Mouse (Mus musculus) naive thymus-derived CD4-positive, alpha-beta T cell, adult 2 months (primary cell): Measurements from ENCODE around the gene Nav2.

ENCODE experiments used
- DNase-seq: peaks from one replicate; pipeline ENCODE4 v3.0.0-alpha.2; 2011; ENCODE audit warnings: low read depth

Nav2 gene

DNA sequence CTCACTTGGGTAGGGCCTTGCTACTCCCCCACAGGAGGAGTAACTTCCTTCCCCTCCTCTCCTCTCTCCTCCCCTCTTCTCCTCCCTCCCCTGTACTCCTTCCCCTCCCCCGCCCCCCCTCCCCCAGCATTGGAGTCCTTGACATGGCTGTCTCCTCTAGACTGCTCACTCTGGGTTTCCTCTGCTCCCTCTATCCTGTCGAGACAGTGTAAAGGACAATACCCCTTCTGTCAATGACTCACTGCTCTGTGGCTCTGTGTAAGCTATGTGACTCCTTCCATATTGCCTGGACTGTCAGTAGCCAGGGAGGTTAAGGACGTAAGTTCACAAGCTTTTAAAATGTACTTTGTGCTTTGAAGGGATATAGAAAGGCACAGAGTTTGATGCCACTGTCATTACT, 460.5 kb downstream of the Nav2 start:
- no peak for DNase-seq

DNA sequence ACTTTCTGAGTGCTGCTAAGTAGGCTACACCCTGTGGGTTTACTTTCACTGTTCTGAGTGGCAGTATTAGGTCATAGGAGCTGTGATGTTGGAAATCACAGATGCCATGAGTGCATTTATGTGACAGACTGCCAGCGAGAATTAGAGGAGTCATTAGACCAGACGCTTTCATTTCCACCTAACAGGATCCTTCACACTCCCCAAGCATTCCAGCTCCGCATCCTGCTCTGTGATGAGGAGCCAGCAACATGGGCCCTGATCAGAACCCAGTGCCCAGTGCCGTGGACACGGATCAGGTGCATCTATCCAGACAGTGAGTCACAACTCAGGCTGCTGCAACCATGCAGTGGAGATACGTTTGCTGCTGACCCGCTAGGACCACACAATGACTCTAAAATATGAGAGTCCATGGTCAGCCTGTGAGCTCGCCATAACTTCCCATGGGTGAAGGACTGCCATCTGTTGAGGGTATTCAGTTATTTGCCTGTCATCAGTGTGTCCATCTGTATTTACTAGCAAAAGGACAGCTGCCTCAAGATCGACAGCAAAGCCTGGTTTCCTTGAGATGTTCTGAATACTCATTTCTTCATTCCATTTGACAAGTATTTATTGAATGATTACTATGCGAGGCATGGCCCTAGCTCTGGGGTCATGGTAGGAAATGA, 461.4 kb downstream of the Nav2 start:
- DNase-seq, result no peak

GRCm38 (mm10) chr7:49371345-49371744, 462.8 kb downstream of the Nav2 start:
- DNase-seq, result no peak

DNA sequence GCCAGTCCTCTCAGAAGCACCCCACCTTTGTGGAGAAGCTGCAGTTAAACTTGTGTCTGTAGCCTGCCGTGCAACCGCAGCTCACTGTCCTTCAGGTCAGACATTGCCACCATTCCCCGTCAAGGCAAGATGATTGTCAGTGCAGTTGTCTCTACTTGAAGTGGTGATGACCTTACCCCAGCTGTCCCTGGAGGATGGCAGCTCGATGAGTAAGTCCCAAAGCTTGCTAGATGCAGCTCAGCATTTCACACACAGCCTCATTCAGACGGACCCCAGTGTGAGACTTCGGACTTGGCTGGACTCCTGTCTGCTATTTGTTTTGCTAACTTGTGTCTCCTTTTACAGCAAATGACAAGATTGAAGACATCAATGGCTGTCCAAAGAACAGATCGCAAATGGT, 463.5 kb downstream of the Nav2 start:
- DNase-seq, result no peak

- DNase-seq, result no peak
Measured at GRCm38 (mm10) chr7:49373173-49373572, 464.7 kb downstream of the Nav2 start.

DNA sequence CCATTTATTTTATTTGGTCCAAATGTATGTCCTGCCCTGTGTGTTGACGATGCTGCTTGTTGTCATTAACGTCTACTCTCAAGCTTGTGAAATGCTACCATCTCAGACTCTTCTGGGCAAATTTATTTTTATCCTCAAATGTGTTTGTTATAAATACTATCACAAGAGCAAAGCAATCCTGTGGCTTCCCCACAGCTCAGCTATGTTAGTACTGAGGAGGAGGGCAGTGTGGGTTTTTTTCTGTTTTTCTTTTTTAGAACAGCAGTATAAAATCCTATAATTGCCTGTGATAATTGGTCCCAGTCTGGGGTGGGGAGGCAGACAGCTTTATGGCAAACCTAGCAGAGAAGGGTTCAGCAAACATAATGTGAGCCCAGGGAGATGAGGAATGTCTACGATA, 465.1 kb downstream of the Nav2 start:
- no peak for DNase-seq

- no peak for DNase-seq
Measured at GRCm38 (mm10) chr7:49375499-49375974, 467.0 kb downstream of the Nav2 start.

GRCm38 (mm10) chr7:49378608-49379007, 470.1 kb downstream of the Nav2 start:
- DNase-seq, result no peak

DNA sequence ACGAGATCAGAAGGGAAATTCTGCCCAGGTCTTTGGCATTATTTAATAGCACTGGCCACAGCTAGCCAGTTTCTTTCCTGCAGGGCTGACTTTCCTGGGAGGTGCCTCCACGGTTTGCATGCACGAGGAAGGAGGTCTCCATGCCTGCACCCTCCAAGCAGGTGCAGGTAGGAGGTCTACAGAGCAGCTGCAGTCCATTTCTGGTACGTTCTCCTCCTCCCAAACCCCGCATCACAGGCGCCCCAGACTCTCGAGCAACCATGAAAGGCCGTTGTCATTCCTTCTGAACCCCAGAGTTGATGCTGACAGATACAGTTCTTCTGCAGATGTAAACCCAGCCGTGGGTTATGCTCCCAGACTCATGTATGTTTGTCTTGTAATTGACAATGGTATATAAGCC, 472.4 kb downstream of the Nav2 start:
- no peak for DNase-seq

DNA sequence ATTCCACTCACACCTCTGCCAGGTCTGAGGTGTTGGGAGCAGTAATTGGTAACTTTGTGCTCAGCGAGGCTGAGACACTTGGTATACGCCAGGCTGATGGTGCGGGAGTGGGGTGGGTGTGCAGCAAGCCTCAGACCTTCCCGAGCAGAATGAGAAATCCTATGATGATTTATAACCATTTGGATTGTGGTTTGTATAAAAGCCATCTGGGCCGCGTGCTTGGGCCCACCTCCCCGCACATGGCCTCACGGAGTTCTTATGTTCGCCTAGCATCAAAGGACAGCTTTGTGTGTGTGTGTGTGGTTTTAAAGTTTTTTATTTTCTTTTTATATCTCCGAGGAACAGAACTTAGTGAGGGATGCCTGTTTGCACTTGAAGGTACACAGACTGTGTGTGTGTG, 474.4 kb downstream of the Nav2 start:
- no peak for DNase-seq

GRCm38 (mm10) chr7:49388137-49388536, 479.6 kb downstream of the Nav2 start:
- no peak for DNase-seq

- DNase-seq, result no peak
Measured at GRCm38 (mm10) chr7:49390312-49390711, 481.8 kb downstream of the Nav2 start.

DNA sequence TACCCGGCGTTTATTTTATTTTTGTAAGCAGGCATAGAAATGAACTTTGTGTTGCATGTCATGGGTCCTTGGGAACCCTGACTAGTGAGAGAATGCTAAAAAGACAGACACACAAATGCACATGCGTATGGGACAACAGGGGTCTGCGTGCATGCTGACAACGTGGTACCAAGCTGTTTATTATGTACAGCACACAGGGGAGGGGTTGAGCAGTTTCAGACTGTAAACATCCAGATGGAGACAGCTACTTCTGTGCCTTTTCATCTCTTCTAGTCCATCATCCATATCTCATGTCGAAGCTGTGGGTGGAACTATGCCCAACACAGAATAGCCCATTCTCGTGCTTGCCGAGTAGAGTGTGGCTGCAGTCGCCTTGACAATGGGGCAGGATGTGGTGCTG, 482.3 kb downstream of the Nav2 start:
- no peak for DNase-seq

DNA sequence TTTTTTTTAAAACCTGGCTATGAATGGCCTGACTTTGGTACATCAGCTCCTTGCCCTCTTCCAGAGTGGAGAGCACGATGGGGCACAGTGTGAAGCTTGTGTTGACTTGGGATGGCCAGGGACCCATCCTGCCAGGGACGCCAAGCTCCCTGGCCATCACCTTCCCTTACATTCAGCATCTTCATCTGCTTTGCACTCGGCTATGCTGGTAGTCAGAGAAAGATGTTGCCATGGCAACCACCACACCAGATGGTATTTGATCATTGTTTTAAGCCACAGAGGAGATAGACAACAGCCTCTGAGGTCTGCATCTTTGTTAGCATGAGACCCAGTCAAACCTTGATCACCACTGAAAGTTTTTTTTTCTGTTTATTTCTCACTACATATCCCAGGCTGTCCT, 483.7 kb downstream of the Nav2 start:
- DNase-seq, result peak; percentile 38

- DNase-seq, result no peak
Measured at GRCm38 (mm10) chr7:49392834-49393233, 484.3 kb downstream of the Nav2 start.

DNA sequence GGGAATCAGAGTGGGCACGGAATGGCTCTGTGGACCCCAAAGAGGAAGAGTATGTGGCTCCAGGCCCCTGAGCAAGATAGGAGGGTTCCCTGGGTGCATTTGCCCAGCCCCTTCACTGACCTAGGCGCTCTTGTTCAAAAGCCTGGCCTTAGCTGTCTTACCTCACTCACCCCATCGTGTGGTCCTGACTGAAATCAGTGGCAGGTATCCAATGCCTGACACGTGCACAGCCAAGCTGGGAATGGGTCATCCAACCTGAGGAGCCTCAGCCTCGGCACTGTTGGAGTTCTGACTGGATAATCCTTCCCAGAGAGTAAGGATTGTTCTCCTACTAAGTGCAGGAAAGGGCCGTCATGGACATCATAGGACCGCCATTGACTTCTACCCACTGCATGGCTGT, 485.3 kb downstream of the Nav2 start:
- no peak for DNase-seq

DNA sequence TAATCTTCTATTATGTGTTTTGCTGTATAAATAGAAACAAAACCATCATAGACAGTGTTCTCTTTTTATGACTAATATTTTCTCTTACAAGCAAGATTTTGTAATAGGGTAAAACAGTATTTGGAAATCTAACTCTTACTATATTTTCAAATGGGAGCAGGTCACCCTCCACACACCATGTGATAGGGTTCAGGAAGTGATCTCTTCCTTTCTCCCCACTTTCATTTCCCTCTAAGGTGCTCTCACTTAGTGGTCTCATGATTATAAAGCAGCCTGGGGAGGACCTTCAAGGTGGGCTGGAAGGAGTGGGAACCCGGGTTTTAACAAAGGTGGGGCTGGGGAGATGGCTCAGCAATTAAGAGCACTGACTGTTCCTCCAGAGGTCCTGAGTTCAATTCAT, 487.7 kb downstream of the Nav2 start:
- DNase-seq, result no peak

- DNase-seq, result no peak
Measured at GRCm38 (mm10) chr7:49397441-49398003, 489.0 kb downstream of the Nav2 start.

GRCm38 (mm10) chr7:49398020-49398516, 489.6 kb downstream of the Nav2 start:
- DNase-seq, result no peak

DNA sequence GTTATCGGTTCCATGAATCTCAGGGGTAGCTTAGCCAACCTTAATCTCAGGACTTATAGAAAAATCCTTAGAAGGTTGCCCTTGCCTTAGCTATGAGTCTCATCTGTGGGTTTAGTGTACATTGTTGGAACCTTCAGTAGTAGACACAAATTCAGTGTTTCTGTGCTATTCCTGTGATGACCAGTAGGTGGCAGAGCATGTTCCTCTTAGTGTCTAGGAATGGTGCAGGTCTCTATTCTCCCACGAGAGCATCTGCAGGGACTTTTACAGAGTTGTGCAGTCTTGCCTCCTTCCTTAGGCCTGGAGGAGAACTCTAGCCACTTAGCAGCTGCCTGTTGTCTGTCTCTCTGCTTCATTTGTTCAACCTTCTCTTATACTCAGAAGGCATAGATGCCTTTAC, 490.8 kb downstream of the Nav2 start:
- peak; percentile 85 for DNase-seq

- DNase-seq, result no peak
Measured at GRCm38 (mm10) chr7:49400463-49400862, 491.9 kb downstream of the Nav2 start.

DNA sequence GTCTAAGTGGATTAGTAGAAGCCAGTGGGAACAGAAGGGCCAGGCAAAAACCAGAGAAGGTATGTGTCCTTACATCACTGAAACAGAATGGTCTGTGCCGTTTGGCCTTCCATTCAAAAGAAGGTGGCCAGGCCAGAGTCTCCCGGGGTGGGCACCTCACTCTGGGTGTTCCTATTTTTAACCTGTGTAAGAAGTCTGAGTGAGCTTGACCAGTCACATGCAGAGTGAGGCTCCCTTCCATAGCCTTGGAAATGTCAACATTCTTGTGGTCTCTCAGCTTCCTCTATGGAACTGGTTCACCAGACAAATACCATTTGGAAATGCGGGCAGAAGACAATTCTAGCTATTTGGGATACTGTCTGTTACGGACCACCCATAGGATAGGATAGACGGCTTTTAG, 494.0 kb downstream of the Nav2 start:
- DNase-seq, result no peak

DNA sequence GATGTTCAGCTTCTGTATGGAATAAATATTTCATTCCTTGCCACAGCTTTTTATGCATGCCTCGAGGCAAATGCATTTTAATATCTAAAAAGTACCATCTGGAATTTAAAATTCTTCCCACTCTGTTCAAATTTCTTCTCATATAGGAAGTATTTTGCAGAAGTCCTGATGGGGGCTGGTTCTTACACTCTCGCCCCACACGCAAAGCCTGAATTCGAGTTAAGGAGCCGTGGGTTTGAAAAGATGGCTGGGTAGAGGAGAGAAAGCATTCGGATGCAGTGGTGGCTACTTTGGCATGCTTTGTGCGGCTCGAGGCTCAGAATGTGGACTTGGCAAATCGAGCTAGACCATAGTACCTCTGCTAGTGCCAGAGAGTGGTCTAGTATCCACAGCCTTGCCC, 499.2 kb downstream of the Nav2 start:
- no peak for DNase-seq

DNA sequence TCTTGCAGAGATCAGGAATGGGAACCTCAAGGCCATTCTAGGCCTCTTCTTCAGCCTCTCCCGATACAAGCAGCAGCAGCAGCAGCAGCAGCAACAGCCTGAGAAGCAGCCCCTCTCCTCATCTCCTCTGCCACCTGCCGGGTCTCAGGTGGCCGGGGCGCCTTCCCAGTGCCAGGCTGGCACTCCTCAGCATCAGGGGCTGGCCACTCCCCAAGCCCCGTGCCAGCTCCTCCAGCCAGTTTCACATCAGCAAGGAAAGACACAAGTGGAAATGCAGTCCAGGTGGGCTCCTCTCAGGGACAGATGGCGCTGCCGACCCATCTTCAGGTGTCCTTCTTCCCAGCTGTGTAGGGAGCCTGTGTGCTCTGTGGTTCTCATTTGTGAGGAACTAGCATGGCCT, 500.1 kb downstream of the Nav2 start:
- no peak for DNase-seq
